Mouse (Mus musculus): Measurements from ENCODE around the gene Rasl2-9. TPM values are rescaled to one million over a fixed set of nuclear protein-coding genes. Genes with fewer than 3 reads are reported as not detected.
A peak's percentile ranks its signal among the peaks of the same experiment; 100 is the strongest.
"Not testable (repeated sequence)": the region's sequence is repeated elsewhere in the genome, so short reads cannot be mapped to it uniquely, and the experiment has no call there.

Gene Rasl2-9
- polyA plus RNA-seq (2015; fragmentation: Nextera tagmentation; extraction: Ambion mirVana) = 0.54 TPM in 1 of 2 replicates, not detected in the other

DNA sequence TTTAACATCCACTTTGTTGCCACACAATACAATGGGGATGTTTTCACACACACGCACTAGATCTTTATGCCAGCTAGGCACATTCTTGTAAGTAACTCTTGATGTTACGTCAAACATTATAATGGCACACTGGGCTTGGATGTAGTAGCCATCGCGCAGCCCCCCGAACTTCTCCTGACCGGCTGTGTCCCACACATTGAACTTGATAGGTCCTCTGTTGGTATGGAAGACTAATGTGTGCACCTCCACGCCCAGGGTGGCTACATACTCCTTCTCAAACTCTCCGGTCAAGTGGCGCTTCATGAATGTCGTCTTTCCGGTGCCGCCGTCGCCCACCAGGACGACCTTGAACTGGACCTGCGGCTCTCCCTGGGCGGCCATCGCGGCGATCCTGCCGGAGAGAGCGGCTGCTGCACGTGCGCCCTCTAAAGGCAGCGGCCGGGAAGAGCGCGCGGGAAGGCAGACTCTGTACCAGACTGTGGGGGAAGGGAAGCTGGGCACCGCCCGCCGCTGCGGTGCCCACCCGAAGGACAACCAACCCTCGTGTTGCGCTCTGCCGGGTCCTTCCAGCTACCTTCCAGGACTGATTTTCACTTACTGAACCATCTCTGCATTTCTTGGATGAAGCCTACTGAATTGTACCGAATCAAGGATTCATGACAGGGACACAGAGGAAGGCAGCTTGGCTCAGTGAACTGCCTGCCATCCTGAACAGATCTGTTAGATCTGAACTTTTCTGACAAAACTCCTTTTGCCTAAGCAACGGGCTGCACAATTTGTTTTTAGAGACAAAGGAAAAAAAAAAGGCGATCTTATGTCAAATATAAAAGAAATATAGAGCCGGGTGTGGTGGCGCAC, at the start of gene Rasl2-9:
Gene Rasl2-9 (minus strand): TSS at position 402 of the 858 bp plus-strand sequence.
- peaks cover 6% of the 10 kb centered on the region; the same call in 1 of the 2 replicates for H3K4me1 ChIP-seq
- peak within 1 kb of the TSS; percentile 70 for H3K4me2 ChIP-seq
- H3K36me3 ChIP-seq = no peaks in the 10 kb centered on the region
- 0 out of 2 replicates have a peak within 1 kb of the TSS, but pooled peaks have one; percentile 29 for H3K9ac ChIP-seq
- ATAC-seq (replicated peaks; ENCODE audit: low FRiP score) = peak; percentile 84
- H3K4me3 ChIP-seq (replicated peaks) = peak within 1 kb of the TSS; percentile 43
- H3K27me3 ChIP-seq = no peaks in the 10 kb centered on the region
- H3K27ac ChIP-seq = no peak within 1 kb of the TSS
- no peaks in the 10 kb centered on the region for H3K9me3 ChIP-seq (replicated peaks)
- WGBS = 19% methylated on average over 42 of the region's 42 CpGs

DNA sequence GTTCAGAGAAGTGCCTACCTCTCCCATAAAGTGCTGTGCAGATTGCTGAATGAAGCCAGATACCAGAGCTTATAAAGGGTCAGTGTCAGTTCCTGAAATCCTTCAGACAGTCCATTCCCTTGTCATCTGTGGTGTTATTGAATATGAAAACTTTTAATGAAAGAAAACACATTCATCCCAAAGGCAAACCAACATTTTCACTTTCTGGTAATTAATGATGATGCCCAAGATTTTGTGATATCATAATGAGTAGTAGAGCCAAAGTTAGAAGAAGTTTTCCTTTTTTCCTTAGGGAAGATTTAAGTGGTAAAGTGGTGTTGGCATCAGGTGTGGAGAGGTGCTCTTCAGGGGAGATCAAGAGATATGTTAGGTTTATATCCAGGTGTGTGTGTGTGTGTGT, 23.8 kb upstream of the Rasl2-9 start, which contains the start of gene Vmn1r55:
Gene Vmn1r55 (minus strand): TSS at position 101 of the 400 bp plus-strand sequence.
- H3K36me3 ChIP-seq; H3K4me3 ChIP-seq (replicated peaks); H3K27ac ChIP-seq; H3K9ac ChIP-seq; ATAC-seq (replicated peaks; ENCODE audit: low FRiP score); H3K9me3 ChIP-seq (replicated peaks); H3K27me3 ChIP-seq; H3K4me2 ChIP-seq; H3K4me1 ChIP-seq: not testable (repeated sequence)

DNA sequence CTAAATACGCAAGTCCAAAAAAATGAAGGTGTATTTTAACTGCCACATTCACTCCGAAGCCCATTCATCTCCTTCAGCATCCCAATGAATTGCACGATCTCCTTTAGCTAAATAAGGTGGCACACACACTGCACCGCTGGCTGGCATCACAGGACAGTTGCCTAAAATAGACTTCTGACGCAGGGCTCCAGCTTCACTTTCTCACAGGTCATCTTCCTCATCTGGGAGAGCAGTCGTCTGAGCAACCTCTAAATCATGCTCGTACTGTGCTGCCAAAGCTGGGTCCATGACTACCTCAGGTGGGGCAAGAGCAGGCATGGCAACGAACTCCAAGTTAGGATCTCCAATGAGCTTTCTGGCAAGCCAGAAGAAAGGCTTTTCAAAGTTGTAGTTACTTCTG, 672 bp downstream of the Rasl2-9 start:
- no peak overlapping the region for H3K27ac ChIP-seq
- peaks cover 6% of the 10 kb centered on the region; the same call in 1 of the 2 replicates for H3K4me1 ChIP-seq
- H3K9ac ChIP-seq = no peak overlapping the region
- no peaks in the 10 kb centered on the region for H3K9me3 ChIP-seq (replicated peaks)
- WGBS = 85% methylated on average over 8 of the region's 8 CpGs
- no peak for ATAC-seq (replicated peaks; ENCODE audit: low FRiP score)
- peak overlapping the region; percentile 70; the same call in 1 of the 2 replicates for H3K4me2 ChIP-seq
- no peaks in the 10 kb centered on the region for H3K36me3 ChIP-seq
- no peak overlapping the region for H3K4me3 ChIP-seq (replicated peaks)
- no peaks in the 10 kb centered on the region for H3K27me3 ChIP-seq

DNA sequence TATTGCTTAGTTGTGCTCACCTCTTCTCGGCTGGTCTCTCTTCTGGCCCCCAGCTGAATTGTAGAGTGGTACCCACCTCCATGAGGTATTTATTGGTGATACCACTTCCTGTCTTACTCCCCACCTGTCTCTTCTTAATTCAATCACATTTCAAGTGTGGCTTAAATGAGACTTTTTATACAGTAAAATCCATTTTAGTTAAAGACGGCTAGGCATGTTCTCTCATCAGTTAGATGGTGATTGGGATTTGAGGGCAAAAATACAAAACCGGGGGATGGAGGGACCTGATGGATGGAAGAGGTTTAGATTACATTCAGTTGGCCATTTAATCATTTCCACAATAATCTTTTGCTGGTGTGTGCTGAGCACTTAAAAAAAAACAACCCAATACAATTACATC, 8.9 kb downstream of the Rasl2-9 start, which contains the start of gene Rfpl4:
Gene Rfpl4 (minus strand): TSS at position 101 of the 400 bp plus-strand sequence.
- WGBS = 81% methylated on average over 3 of the region's 3 CpGs
- Histone ChIP-seq H3K36me3 (no peaks in the 10 kb centered on the region), H3K27ac (no peak within 1 kb of the TSS), H3K4me1 (no peaks in the 10 kb centered on the region), H3K9ac (no peak within 1 kb of the TSS), H3K27me3 (no peaks in the 10 kb centered on the region), H3K4me3 (replicated peaks) (no peak within 1 kb of the TSS), H3K4me2 (no peak within 1 kb of the TSS), H3K9me3 (replicated peaks) (no peaks in the 10 kb centered on the region)
- no peak for ATAC-seq (replicated peaks; ENCODE audit: low FRiP score)

DNA sequence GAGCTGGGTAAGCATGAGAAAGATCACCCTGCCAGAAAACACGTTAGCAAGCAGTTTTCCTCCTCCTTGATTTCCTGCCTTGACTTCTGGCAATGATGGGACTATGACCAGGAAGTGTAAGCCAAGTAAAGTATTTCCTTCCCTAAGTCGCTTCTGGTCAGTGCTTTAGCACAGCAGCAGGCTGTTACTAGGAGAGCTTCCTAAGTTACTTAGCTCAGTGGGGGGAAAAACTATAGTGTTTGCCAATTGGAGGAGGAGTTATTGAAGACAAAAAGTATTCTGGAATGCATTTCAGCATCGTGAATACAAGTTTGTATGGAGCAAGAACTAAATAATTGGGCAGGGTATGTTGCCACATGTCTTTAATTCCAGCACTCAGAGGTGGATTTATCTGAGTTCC, 13.0 kb downstream of the Rasl2-9 start:
- H3K4me3 ChIP-seq (replicated peaks) = no peak overlapping the region
- no peak overlapping the region for H3K4me2 ChIP-seq
- H3K9me3 ChIP-seq (replicated peaks) = no peaks in the 10 kb centered on the region
- H3K9ac ChIP-seq = no peak overlapping the region
- WGBS = 47% methylated on average over 3 of the region's 3 CpGs
- no peak overlapping the region for H3K27ac ChIP-seq
- H3K36me3 ChIP-seq = no peaks in the 10 kb centered on the region
- no peak for ATAC-seq (replicated peaks; ENCODE audit: low FRiP score)
- H3K27me3 ChIP-seq = no peaks in the 10 kb centered on the region
- no peaks in the 10 kb centered on the region for H3K4me1 ChIP-seq

DNA sequence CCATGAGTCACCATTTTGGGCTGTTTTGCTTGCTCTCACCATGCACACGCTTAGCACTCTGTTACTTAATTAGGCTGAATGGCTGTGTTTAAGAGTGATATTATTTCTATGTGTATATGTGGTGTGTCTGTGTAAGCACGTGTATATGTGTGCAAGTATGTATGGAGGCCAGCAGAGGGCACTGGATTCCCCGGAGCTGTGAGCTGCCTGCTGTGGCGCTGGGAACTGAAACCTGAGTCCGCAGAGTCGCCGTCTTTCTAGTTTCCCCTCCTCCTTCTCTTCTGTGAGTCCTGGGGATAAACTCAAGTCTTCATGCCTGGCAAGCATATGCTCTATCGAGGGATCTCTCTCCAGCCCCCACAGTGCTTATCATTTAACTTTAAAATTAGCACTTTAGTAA, 16.4 kb downstream of the Rasl2-9 start:
- Histone ChIP-seq H3K4me1 (no peaks in the 10 kb centered on the region), H3K4me3 (replicated peaks) (no peak overlapping the region), H3K27me3 (no peaks in the 10 kb centered on the region), H3K9ac (no peak overlapping the region), H3K36me3 (no peaks in the 10 kb centered on the region), H3K9me3 (replicated peaks) (no peaks in the 10 kb centered on the region), H3K4me2 (no peak overlapping the region), H3K27ac (no peak overlapping the region)
- no peak for ATAC-seq (replicated peaks; ENCODE audit: low FRiP score)
- 79% methylated on average over 8 of the region's 8 CpGs for WGBS

DNA sequence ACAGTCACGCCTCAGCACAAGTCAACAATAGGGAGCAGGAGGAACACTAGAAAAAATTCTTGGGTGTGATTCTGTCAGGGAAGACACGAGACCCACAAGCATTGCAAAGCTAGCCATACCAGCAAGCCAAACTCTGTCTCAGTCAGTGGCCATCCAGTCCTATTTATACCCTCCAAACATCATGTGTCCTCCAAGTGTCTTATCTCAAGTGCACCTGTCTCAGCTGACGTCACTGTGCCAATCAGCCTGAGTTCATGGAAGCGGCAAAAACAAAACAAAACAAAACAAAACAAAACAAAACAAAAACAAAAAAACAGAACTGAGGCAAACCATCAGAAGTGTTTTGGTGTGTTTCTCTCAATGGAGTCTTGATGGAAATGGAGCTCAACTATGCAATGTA, 17.5 kb downstream of the Rasl2-9 start:
- Histone ChIP-seq H3K36me3 (no peaks in the 10 kb centered on the region), H3K9ac (no peak overlapping the region), H3K9me3 (replicated peaks) (no peaks in the 10 kb centered on the region), H3K4me2 (no peak overlapping the region), H3K27me3 (no peaks in the 10 kb centered on the region), H3K4me3 (replicated peaks) (no peak overlapping the region), H3K27ac (no peak overlapping the region), H3K4me1 (no peaks in the 10 kb centered on the region)
- WGBS = 85% methylated on average over 4 of the region's 4 CpGs
- no peak for ATAC-seq (replicated peaks; ENCODE audit: low FRiP score)

DNA sequence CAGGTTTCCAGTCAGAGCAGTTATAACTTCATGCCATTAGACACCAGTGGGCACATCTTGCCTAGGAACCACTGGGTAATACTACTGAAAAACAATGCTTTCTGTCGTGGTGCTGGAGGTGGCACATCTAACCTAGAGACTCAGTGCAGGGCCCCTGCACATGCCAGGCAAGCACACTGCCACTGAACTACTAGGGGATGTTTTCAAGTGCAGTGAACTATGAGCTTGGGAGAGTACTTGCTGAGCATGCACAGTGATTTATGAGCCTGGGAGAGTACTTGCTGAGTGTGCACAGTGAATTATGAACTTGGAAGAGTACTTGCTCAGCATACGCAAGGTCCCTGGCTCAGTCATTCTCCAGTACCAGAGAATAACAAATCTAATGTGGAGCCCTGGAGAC, 23.2 kb downstream of the Rasl2-9 start:
- WGBS = 84% methylated on average over 2 of the region's 2 CpGs

DNA sequence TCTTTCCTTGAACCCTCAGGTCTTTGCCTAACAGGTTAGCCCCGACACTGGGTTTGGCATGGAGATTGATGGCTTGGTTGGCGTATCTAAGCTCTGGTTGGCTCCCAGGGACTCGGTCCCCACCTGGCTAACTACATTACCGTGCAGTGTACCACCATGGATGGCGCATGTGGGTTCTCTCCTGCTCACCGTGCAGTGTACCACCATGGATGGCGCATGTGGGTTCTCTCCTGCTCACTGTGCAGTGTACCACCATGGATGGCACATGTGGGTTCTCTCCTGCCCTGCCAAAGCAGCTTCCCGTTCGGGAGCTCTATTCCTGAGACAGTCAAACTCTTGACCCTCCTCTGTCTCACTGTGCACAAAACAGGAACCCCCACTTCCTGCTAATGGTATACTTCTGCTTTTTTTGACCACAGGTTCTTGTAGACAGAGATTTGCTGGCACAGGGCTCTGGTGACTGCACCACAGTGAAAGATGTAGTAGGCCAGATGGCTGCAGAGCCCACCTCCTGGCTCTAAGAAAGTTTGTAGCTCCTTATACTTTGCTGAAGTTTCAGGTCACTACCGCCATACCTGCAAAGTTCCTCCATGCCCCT, 24.6 kb downstream of the Rasl2-9 start:
- Histone ChIP-seq H3K9ac (no peak overlapping the region), H3K9me3 (replicated peaks) (no peaks in the 10 kb centered on the region), H3K36me3 (peaks cover 31% of the 10 kb centered on the region), H3K4me1 (no peaks in the 10 kb centered on the region), H3K27me3 (no peaks in the 10 kb centered on the region), H3K27ac (no peak overlapping the region), H3K4me3 (replicated peaks) (no peak overlapping the region), H3K4me2 (no peak overlapping the region)
- WGBS = 80% methylated on average over 10 of the region's 10 CpGs
- peak; percentile 53 for ATAC-seq (replicated peaks; ENCODE audit: low FRiP score)

More for the DNA sequence above, 23.2 kb downstream of the Rasl2-9 start:
- no peak for ATAC-seq (replicated peaks; ENCODE audit: low FRiP score)
- no peaks in the 10 kb centered on the region for H3K9me3 ChIP-seq (replicated peaks)
- no peak overlapping the region for H3K4me3 ChIP-seq (replicated peaks)
- H3K4me2 ChIP-seq = no peak overlapping the region
- H3K27me3 ChIP-seq = no peaks in the 10 kb centered on the region
- H3K27ac ChIP-seq = no peak overlapping the region
- H3K9ac ChIP-seq = no peak overlapping the region
- no peaks in the 10 kb centered on the region for H3K4me1 ChIP-seq
- peaks cover 18% of the 10 kb centered on the region for H3K36me3 ChIP-seq

DNA sequence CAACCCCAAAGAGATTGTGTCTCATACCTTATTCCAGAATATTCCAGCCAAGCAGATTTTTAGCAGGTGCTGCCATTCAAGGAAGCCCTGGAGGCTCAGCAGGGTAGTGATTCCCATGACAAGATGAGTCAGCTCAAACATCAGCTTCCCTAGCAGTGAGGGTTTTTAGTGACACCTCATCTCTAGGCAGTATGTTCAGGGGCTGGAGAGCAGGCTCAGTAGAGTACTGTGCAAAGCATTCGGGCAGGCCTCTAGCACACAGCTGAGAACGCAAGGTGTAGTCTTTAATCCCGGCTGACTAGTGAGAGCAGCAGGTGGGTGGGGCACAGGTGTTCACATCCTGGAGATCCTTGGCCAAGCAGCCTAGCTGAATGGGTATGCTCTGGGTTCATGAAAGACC, 26.0 kb downstream of the Rasl2-9 start:
- 88% methylated on average over 3 of the region's 3 CpGs for WGBS
- Histone ChIP-seq H3K4me1 (no peaks in the 10 kb centered on the region), H3K9me3 (replicated peaks) (no peaks in the 10 kb centered on the region), H3K27me3 (no peaks in the 10 kb centered on the region), H3K4me3 (replicated peaks) (no peak overlapping the region), H3K36me3 (peaks cover 45% of the 10 kb centered on the region), H3K4me2 (no peak overlapping the region), H3K9ac (no peak overlapping the region), H3K27ac (no peak overlapping the region)
- ATAC-seq (replicated peaks; ENCODE audit: low FRiP score) = no peak

DNA sequence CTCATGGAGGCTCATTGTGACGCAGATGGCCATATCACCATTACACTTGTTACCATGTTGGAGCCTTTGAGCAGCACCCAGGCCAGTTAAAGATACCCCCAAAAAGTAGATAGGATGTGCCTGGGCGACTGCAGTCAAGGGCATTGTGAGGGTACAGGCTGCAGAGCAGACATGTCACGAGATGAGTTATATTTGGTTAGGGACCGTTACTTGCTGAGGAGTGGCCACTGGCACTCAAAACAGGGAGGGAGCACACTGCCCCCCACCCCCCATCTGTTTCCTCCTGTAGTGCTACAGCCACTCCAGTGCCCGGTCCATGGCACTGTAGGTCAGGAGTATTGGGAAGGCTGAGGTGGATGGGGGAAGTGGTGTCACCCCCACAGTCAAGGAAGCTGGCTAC, 27.0 kb downstream of the Rasl2-9 start:
- Histone ChIP-seq H3K27me3 (no peaks in the 10 kb centered on the region), H3K36me3 (peaks cover 55% of the 10 kb centered on the region), H3K4me2 (no peak overlapping the region), H3K9me3 (replicated peaks) (no peaks in the 10 kb centered on the region), H3K4me3 (replicated peaks) (no peak overlapping the region), H3K9ac (no peak overlapping the region), H3K27ac (no peak overlapping the region), H3K4me1 (no peaks in the 10 kb centered on the region)
- 90% methylated on average over 5 of the region's 5 CpGs for WGBS
- no peak for ATAC-seq (replicated peaks; ENCODE audit: low FRiP score)

DNA sequence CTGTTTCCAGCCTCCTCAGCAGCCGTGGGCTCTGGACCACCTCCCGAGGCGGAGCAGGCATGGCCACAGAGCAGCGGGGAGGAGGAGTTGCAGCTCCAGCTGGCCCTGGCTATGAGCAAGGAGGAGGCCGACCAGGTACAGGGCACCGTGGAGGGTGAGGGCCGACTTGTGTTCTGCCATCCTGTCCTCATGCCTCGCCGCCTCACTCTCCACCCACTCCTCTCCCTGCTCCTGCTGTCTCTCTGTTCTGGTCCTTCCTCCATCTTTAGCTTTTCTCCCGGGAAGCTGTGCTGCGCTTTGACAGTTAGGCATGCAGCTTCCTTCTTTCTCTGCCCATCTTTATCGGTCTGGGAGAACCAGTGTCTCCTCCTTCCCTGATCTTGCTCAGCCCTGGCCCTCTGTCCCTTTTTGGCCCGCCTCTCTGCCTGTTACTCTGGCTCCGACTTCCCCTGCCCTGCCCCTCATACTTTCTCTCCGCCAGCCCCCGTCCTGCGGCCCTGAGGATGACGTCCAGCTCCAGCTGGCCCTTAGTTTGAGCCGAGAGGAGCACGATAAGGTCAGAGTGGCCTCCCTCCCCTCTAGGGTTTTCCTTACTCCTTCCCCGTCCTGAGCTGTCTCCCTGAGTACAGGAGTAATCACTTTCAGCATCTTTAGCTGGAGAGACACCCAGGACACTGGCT, 32.8 kb downstream of the Rasl2-9 start:
- H3K4me1 ChIP-seq = no peaks in the 10 kb centered on the region
- no peaks in the 10 kb centered on the region for H3K9me3 ChIP-seq (replicated peaks)
- 76% methylated on average over 21 of the region's 21 CpGs for WGBS
- H3K4me2 ChIP-seq = no peak overlapping the region
- H3K27me3 ChIP-seq = no peaks in the 10 kb centered on the region
- H3K9ac ChIP-seq = no peak overlapping the region
- no peak for ATAC-seq (replicated peaks; ENCODE audit: low FRiP score)
- peaks cover 96% of the 10 kb centered on the region for H3K36me3 ChIP-seq
- H3K4me3 ChIP-seq (replicated peaks) = no peak overlapping the region
- no peak overlapping the region for H3K27ac ChIP-seq

Data from kidney, embryonic 15.5 days (tissue).